Mouse (Mus musculus) urinary bladder, postnatal 10 days (tissue): ENCODE data around the gene Cdkl4.
"Not testable (repeated sequence)": the region's sequence is repeated elsewhere in the genome, so short reads cannot be mapped to it uniquely, and the experiment has no call there.

Source experiments
- DNase-seq: peaks from one replicate; pipeline ENCODE4 v3.0.0; 2022; ENCODE audit warnings: low spot score

Gene Cdkl4

GRCm38 (mm10) chr17:80563762-80564610 lies 13.6 kb downstream of the Cdkl4 start:
- not testable (repeated sequence) for DNase-seq

- no peak for DNase-seq
Measured at GRCm38 (mm10) chr17:80562792-80563191, 14.8 kb downstream of the Cdkl4 start.

GRCm38 (mm10) chr17:80560669-80561401 lies 16.8 kb downstream of the Cdkl4 start:
- DNase-seq, result no peak

GRCm38 (mm10) chr17:80559745-80560144 lies 17.9 kb downstream of the Cdkl4 start:
- no peak for DNase-seq

DNA sequence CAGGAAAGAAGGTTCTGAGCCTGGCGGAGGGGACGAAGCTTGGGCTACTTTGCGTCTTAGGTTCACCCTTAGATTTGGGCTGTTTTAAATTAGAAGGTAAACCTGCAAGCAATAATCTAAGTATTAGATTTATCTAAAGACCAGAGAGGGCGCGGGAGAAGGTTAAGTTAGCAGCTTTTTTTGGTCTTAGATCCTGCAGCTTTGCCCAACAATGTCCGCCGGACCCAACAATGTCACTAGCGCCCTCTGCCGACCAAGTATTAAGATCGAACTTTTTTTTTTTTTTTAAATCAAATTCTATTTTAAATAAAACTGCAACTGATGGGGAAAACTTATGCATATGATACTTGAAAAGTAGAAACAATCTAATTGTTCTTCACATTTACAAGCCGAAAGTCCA lies 18.6 kb downstream of the Cdkl4 start:
- DNase-seq, result no peak

GRCm38 (mm10) chr17:80558583-80558982 lies 19.0 kb downstream of the Cdkl4 start:
- DNase-seq, result no peak

- DNase-seq, result no peak
Measured at GRCm38 (mm10) chr17:80557461-80557860, 20.2 kb downstream of the Cdkl4 start.

- no peak for DNase-seq
Measured at GRCm38 (mm10) chr17:80553318-80554270, 24.0 kb downstream of the Cdkl4 start.

DNA sequence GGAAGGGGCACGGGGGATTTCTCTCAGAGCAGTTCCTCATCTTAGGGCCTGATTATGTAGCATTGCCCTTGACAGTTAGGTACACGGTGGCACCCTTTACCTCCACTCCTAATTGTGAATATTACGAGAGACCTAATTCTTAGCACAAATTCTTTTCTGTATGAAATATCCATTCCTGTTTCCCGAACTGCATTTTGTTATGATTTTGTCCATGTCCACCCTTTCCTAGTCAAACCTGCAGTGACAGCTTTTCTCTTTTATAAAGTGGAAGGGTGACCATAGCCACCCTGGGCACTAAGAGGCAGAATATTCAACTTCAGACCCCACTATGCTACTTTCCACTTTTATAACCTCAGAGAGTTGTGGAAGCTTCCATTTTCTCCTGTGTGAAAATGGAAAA lies 25.0 kb downstream of the Cdkl4 start:
- no peak for DNase-seq

DNA sequence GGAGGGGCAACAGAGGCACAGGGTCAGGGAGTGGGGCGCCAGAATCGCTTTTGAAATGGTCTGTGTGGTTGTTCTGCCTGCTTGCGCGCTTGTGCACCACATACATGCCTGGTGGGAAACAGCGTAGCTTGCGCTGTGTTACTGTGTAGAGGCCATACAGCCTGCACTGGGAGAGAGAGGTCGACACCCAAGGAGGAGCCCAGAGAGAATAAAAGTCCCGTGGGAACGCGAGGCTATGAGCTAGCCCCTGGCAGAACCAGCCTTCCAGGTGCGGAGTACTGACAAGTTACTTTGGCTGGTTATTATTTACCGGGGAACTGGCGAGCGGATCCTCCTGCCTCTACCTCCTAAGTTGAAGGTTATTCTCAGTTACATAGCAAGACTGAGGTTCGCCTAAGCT lies 26.6 kb downstream of the Cdkl4 start:
- DNase-seq, result no peak

GRCm38 (mm10) chr17:80546846-80547245 lies 30.8 kb downstream of the Cdkl4 start:
- DNase-seq, result no peak

DNA sequence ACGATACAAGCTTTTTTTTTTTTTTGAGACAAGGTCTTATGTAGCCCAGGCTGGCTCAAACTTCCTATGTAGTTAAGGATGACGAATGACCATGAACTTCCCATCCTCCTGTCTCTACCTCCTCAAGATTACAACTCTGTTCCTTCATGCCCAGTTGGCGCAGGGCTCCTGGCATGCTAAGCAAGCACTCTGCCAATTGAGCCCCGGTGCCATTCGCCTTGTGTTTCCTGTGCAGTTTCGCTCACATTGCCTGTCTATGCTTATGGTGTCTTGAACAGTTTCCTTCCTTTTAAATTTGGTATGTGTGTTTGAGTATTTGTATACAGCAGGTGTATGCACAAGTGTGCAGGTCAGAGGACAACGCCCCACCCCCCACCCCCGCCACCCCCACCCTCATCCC lies 31.4 kb downstream of the Cdkl4 start:
- DNase-seq, result no peak

- DNase-seq, result no peak
Measured at GRCm38 (mm10) chr17:80543646-80544045, 34.0 kb downstream of the Cdkl4 start.

DNA sequence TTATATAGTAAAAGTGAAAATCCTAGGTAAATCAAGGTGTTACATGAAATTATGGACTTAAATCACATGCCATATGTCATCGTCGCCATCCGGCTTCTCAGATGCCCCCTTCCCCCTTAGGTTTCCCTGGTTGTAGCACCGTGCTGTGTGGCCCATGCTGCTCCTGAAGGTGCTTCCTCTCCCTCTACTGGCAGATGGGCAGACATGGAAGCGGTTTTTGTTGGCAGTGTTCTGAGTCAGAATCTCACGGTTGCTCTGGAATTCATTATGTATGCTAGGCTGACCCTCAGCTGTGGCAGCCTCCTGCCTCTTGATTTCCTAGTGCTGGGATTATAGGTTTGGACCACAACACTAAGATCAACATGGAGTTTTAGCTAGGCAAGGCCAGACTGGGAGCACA lies 40.5 kb downstream of the Cdkl4 start:
- DNase-seq, result no peak

DNA sequence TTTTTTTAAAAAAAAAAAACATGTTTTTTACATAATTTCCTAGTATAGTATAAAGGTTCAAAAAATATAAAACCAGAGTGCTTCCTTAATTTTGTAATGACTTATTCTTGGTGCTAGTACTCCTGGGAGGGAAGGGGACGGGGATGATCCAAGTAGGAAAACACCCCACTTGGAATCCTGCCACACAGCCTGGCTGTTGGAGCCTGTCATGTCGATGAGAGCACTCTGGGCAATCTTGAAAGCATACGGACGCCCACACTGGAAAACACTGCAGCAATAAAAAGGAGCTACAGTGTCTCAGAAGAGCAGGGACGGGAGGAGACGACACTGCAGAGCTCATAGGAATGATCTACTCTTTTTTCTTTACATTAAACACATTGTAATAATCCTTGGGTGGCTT lies 42.0 kb downstream of the Cdkl4 start:
- no peak for DNase-seq

DNA sequence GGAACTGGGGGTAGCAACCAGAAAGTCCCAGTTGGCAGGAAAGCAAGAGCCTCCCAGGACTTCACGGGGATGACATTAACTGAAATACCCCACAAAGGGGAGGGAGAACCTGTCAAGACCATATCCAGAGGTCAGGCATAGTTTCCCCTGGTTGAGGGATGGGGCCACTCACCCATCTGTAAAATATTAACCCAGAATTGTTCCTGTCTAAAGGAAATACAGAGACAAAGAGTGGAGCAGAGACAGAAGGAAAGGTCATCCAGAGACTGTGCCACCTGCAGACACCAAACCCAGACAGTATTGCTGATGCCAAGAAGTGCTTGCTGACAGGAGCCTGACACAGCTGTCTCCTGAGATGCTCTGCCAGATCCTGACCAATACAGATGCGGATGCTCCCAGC lies 46.3 kb downstream of the Cdkl4 start:
- not testable (repeated sequence) for DNase-seq

DNA sequence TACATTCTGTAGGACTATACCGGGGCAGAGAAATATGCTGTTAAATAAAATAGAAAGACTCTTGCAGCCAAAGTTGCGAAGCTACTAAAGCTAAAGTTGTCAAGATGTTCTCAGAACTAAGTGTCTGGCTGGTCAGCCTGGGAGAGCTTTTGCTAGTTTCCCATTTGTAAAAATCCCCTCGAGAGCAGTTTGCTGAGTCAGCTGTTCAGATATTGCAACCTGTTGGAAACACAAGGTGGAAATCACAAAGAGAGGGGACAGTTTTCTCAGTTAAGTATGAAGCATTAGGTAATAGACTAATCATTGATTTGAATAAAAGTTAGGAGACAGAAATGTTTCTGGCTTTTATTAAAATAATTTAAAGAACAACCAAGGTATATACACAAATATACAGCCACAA lies 54.4 kb downstream of the Cdkl4 start:
- DNase-seq, result no peak

- DNase-seq, result no peak
Measured at GRCm38 (mm10) chr17:80522229-80522556, 55.4 kb downstream of the Cdkl4 start.

- DNase-seq, result no peak
Measured at GRCm38 (mm10) chr17:80521521-80522228, 55.9 kb downstream of the Cdkl4 start.

DNA sequence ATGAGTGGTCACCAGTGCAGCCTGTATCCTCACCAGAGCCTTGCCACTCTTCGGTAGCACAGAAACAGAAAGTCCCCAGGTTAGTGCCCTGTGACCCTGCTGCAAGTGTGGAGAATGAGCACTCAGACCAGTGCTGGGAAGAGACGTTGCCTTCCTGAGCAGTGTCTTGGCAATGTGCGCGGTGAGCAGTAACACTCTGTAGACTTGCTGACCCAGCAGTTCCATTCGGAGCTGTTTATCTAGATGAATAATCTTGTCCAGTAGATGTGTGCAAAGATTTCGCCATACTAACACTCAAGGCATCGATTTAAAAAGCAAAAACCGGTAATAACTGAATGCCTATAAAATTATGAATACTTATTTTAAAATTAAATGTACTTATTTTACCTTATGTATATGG lies 57.1 kb downstream of the Cdkl4 start:
- DNase-seq, result no peak

- DNase-seq, result no peak
Measured at GRCm38 (mm10) chr17:80518811-80519210, 58.8 kb downstream of the Cdkl4 start.

DNA sequence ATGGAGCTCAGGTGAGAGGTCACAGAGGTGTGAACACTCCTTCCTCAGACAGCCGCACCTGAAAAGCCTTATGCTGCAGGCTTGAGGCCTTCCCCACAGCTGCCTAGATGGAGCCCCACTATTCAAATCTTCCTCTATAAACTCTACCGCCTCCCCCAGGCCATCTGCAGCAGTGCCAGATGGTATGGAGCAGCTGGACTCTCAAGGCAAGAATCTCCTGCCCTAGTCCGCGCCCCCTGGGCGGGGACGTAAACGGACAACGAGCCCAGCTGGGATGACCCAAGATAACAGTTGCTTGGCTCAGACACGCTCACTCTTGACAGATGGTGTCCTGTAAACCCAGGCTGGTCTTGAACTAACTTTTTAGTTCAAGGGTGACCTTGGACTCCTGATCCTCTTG lies 60.4 kb downstream of the Cdkl4 start:
- no peak for DNase-seq
